Mouse (Mus musculus): Measurements from ENCODE around the gene Tgoln1.

GRCm38 (mm10) chr6:72615561-72616375 lies 1.0 kb downstream of the Tgoln1 start:
- TF ChIP-seq CTCF (IDR thresholded peaks at IDR 0.05; ENCODE audit: low read depth, low read length) (no peak), POLR2A (IDR thresholded peaks at IDR 0.05; ENCODE audit: borderline replicate concordance, low read depth, low read length) (no peak)
